Comparison of ENCODE assay signal across 8 mouse cellular contexts in genomic region chr6:87811675-87812338, GRCm38 (mm10). TPM values are rescaled to one million over a fixed set of nuclear protein-coding genes. Genes with fewer than 3 reads are reported as not detected.
DNase-seq lines count a peak whose midpoint lies in the region; ATAC-seq lines count a peak whose summit lies in the region.

Rab43 (minus strand) TSS chr6:87812164.

- ATAC-seq in erythroid progenitor cell, adult 5-6 weeks (replicated peaks; ENCODE audit: low FRiP score, poor library complexity, severe bottlenecking) = peak; percentile 77
- ATAC-seq in heart, embryonic 13.5 days (ENCODE audit: extremely low read depth, insufficient number of reproducible peaks, low FRiP score, low TSS enrichment) = peak; percentile 94
- peak; percentile 92 for ATAC-seq in liver, embryonic 12.5 days
- ATAC-seq in stomach, embryonic 15.5 days (ENCODE audit: insufficient read depth, low FRiP score, low read depth) = peak; percentile 96

- peak within 1 kb of the TSS; percentile 79 for H3K27ac ChIP-seq in heart, embryonic 13.5 days (replicated peaks)
- peak within 1 kb of the TSS; percentile 98 for H3K27ac ChIP-seq in liver, embryonic 12.5 days
- peak within 1 kb of the TSS; percentile 86 for H3K27ac ChIP-seq in stomach, embryonic 15.5 days

- WGBS in heart, embryonic 13.5 days = under 1% methylated on average over 55 of the region's 56 CpGs
- WGBS in liver, embryonic 12.5 days (ENCODE audit: insufficient replicate concordance) = under 1% methylated on average over 56 of the region's 56 CpGs
- under 1% methylated on average over 43 of the region's 56 CpGs for WGBS in stomach, embryonic 15.5 days

- H3K4me1 ChIP-seq in heart, embryonic 13.5 days = peaks cover 23% of the 10 kb centered on the region
- peaks cover 55% of the 10 kb centered on the region for H3K4me1 ChIP-seq in liver, embryonic 12.5 days
- H3K4me1 ChIP-seq in stomach, embryonic 15.5 days = peaks cover 23% of the 10 kb centered on the region

- H3K9ac ChIP-seq in heart, embryonic 13.5 days = peak within 1 kb of the TSS; percentile 88
- H3K9ac ChIP-seq in liver, embryonic 12.5 days = peak within 1 kb of the TSS; percentile 93
- peak within 1 kb of the TSS; percentile 58 for H3K9ac ChIP-seq in stomach, embryonic 15.5 days

- peak within 1 kb of the TSS; percentile 73 for H3K4me3 ChIP-seq in heart, embryonic 13.5 days
- peak within 1 kb of the TSS; percentile 72 for H3K4me3 ChIP-seq in liver, embryonic 12.5 days
- H3K4me3 ChIP-seq in stomach, embryonic 15.5 days (replicated peaks) = peak within 1 kb of the TSS; percentile 79

- no peaks in the 10 kb centered on the region for H3K9me3 ChIP-seq in heart, embryonic 13.5 days
- H3K9me3 ChIP-seq in liver, embryonic 12.5 days (replicated peaks) = no peaks in the 10 kb centered on the region
- H3K9me3 ChIP-seq in stomach, embryonic 15.5 days = no peaks in the 10 kb centered on the region

- DNase-seq in CD4-positive helper T cell, adult 2 months (ENCODE audit: low read depth, low spot score) = peak; percentile 93
- DNase-seq in brain, embryonic 18.5 days (ENCODE audit: low read depth, low spot score) = peak; percentile 67
- DNase-seq in kidney, postnatal 10 days = peak; percentile 97
- peak; percentile 79 to 85 for DNase-seq in natural killer cell, adult 2 months (ENCODE audit: low spot score in 2 of 2)

- H3K36me3 ChIP-seq in heart, embryonic 13.5 days = peaks cover 34% of the 10 kb centered on the region
- H3K36me3 ChIP-seq in liver, embryonic 12.5 days = peaks cover 44% of the 10 kb centered on the region
- peaks cover 6% of the 10 kb centered on the region; the same call in 1 of the 2 replicates for H3K36me3 ChIP-seq in stomach, embryonic 15.5 days

- H3K4me2 ChIP-seq in heart, embryonic 13.5 days = peak within 1 kb of the TSS; percentile 97
- peak within 1 kb of the TSS; percentile 86 for H3K4me2 ChIP-seq in liver, embryonic 12.5 days
- peak within 1 kb of the TSS; percentile 87 for H3K4me2 ChIP-seq in stomach, embryonic 15.5 days

- no peaks in the 10 kb centered on the region for H3K27me3 ChIP-seq in heart, embryonic 13.5 days (replicated peaks)
- no peaks in the 10 kb centered on the region for H3K27me3 ChIP-seq in liver, embryonic 12.5 days (replicated peaks)
- H3K27me3 ChIP-seq in stomach, embryonic 15.5 days (replicated peaks) = no peaks in the 10 kb centered on the region

RNA-seq across cellular contexts. Expression of gene Rab43, which starts in this region (rescaled TPM):
- 172 and 177 TPM in 2 replicates for total RNA-seq in erythroid progenitor cell, adult 5-6 weeks (2015; ENCODE audit: low replicate concordance)
- total RNA-seq in erythroid progenitor cell, adult 5-6 weeks (2017; ENCODE audit: low replicate concordance) = 129 and 134 TPM in 2 replicates
- 6.6 and 7.5 TPM in 2 replicates for polyA plus RNA-seq in heart, embryonic 13.5 days (2015; fragmentation: Nextera tagmentation; extraction: Ambion mirVana)
- 28.6 and 30.5 TPM in 2 replicates for polyA plus RNA-seq in liver, embryonic 12.5 days (2016; fragmentation: Nextera tagmentation; extraction: Ambion mirVana)
- polyA plus RNA-seq in stomach, embryonic 15.5 days (2015; fragmentation: Nextera tagmentation; extraction: Ambion mirVana) = 11.9 and 12.4 TPM in 2 replicates

Comparison
In these comparisons a context has a peak if more than half of its experiments do, and no peak if none do; other contexts are left out.
1. Peak in every context shown above with its lines: DNase-seq, ATAC-seq, H3K4me3 ChIP-seq and H3K27ac ChIP-seq.